Mouse (Mus musculus) embryonic fibroblast, embryonic 13.5 days (primary cell): ENCODE data around the gene Ahcy.
A peak's percentile ranks its signal among the peaks of the same experiment; 100 is the strongest.

Experiments
- CTCF ChIP-seq: IDR thresholded peaks from 2 replicates; pipeline ENCODE4 v1.5.1; 2011; ENCODE audit warnings: mild to moderate bottlenecking, control low read depth, low read length, moderate library complexity, borderline replicate concordance; ENCODE audit not compliant: insufficient read depth
- POLR2A ChIP-seq: IDR thresholded peaks from 2 replicates; pipeline ENCODE4 v1.6.1; 2011; ENCODE audit warnings: low read depth, mild to moderate bottlenecking, control low read depth, low read length, moderate library complexity

DNA sequence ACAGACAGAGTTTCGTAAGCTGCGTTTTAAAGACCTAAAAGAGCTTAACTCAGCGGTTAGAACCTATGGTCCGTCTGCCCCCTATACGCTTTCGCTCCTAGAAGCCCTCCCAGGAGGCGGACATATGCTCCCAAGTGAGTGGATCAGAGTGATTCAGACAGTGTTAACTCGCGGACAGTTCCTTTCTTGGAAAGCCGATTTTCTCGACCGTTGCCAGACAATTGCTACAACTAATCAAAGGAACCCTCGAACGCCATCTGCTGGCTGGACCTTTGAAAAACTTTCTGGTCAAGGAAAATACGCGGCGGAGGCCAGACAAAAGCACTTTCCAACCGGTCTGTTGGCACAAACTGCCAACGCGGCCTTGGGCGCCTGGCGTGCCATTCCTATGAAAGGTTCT, 54.6 kb downstream of the Ahcy start:
- no peak for TF ChIP-seq CTCF
- 0 out of 2 replicates have a peak, but pooled peaks have one; percentile 24 for TF ChIP-seq POLR2A
